Mouse (Mus musculus) lung, postnatal 0 days (tissue): ENCODE results near the gene Rnase10.

ENCODE experiments used
- CTCF ChIP-seq: IDR thresholded peaks from 2 replicates; pipeline ENCODE4 v1.5.1; 2016; ENCODE audit warnings: antibody characterized with exemption, mild to moderate bottlenecking
- EP300 ChIP-seq: IDR thresholded peaks from 2 replicates; pipeline ENCODE4 v1.6.1; 2016; ENCODE audit warnings: antibody characterized with exemption, mild to moderate bottlenecking, control low read depth

DNA sequence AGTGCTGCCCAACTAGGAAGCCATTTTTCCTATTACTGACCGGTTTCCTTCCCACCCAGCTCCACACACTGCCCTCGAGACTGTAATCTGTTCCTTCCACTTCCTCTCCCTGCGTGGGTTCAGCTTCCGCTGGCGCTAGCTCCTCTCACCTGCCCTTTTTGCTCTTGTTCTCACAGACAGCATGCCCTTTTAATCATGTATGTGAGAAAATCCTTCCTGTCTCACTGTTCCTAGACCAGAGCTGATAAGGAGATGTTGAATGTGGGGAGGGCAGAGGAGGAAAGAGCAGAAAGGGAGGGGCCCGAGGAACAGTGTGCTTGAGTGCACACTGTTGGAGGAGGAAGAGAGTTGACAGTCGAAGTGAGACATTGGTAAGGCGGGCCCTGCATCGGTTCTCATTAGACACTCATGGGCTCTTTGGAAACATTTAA is 49.9 kb downstream of the Rnase10 start, which contains the start of gene Rnase12:
- no peak for TF ChIP-seq CTCF
- no peak for TF ChIP-seq EP300
